Mouse (Mus musculus) CH12.LX (cell line): ENCODE measurements around the gene Ghr. TPM values are rescaled to one million over a fixed set of nuclear protein-coding genes. Genes with fewer than 3 reads are reported as not detected.

Experiments
- DNase-seq: peaks from one replicate; pipeline ENCODE4 v3.0.0-alpha.2; 2013; ENCODE audit errors: extremely low read depth
- H3K27ac ChIP-seq: 2 replicates; pipeline ENCODE4 v1.5.1; 2012; ENCODE audit warnings: low read depth, mild to moderate bottlenecking, control low read depth, moderate library complexity; ENCODE audit not compliant: insufficient read depth
- H3K27me3 ChIP-seq: replicated peaks from 2 replicates; pipeline ENCODE3; 2012; ENCODE audit warnings: inconsistent platforms
- H3K36me3 ChIP-seq, 2 experiments: replicated peaks in 1 of 2; 2 replicates each; pipeline versions ENCODE3 to v1.6.1; 2012; ENCODE audit warnings: inconsistent platforms in 1 of 2, low read length in 1 of 2, mild to moderate bottlenecking in 1 of 2, mixed read lengths in 1 of 2, moderate library complexity in 1 of 2; ENCODE audit not compliant: control insufficient read depth in 1 of 2, insufficient read depth in 1 of 2
- H3K4me1 ChIP-seq, 2 experiments: 2 replicates each; pipeline ENCODE4 v1.6.1; 2012; ENCODE audit warnings: inconsistent platforms in 1 of 2, moderate library complexity in 1 of 2; ENCODE audit not compliant: insufficient read depth in 2 of 2, control insufficient read depth in 1 of 2
- H3K4me2 ChIP-seq: 2 replicates; pipeline ENCODE4 v1.6.1; 2012; ENCODE audit warnings: low read depth, mild to moderate bottlenecking, control low read depth; ENCODE audit not compliant: poor library complexity, insufficient read depth, severe bottlenecking
- H3K4me3 ChIP-seq, 3 experiments: fragments of 150-350 bp in 1 of 3; sonication (generic) in 1 of 3; replicated peaks in 1 of 3; 2 replicates each; pipeline versions ENCODE3 to v1.5.1; 2011 to 2012; ENCODE audit warnings: low read depth in 2 of 3, low read length in 2 of 3, mild to moderate bottlenecking in 2 of 3, moderate library complexity in 2 of 3, control low read depth in 1 of 3, improper control_type of control experiment in 1 of 3, inconsistent platforms in 1 of 3, mixed read lengths in 1 of 3; ENCODE audit not compliant: poor library complexity in 1 of 3
- H3K79me2 ChIP-seq: replicated peaks from 2 replicates; pipeline ENCODE4 v1.6.1; 2012; ENCODE audit warnings: mild to moderate bottlenecking, moderate library complexity; ENCODE audit not compliant: control insufficient read depth, poor library complexity, insufficient read depth, severe bottlenecking; ENCODE audit errors: extremely low read depth
- H3K9ac ChIP-seq: 2 replicates; pipeline ENCODE4 v1.6.1; 2012; ENCODE audit warnings: low read depth, mild to moderate bottlenecking, control low read depth, moderate library complexity; ENCODE audit not compliant: insufficient read depth
- H3K9me3 ChIP-seq: replicated peaks from 2 replicates; pipeline ENCODE3; 2012; ENCODE audit warnings: low read length, inconsistent platforms, mixed read lengths
- BHLHE40 ChIP-seq: IDR thresholded peaks from 2 replicates; pipeline ENCODE4 v1.6.1; 2011; ENCODE audit warnings: mild to moderate bottlenecking, low read depth, low read length, improper control_type of control experiment
- CHD1 ChIP-seq: IDR thresholded peaks from 2 replicates; pipeline ENCODE4 v1.6.1; 2012; ENCODE audit warnings: low read depth, low read length, improper control_type of control experiment, inconsistent platforms
- CTCF ChIP-seq, 2 experiments: IDR thresholded peaks in 1 of 2; conservative IDR thresholded peaks in 1 of 2; 2 replicates each; pipeline ENCODE4 v1.5.1; 2011 to 2012; ENCODE audit warnings: low read depth in 2 of 2, low read length in 2 of 2, improper control_type of control experiment in 1 of 2, inconsistent platforms in 1 of 2, mild to moderate bottlenecking in 1 of 2, moderate library complexity in 1 of 2
- ELF1 ChIP-seq: IDR thresholded peaks from 2 replicates; pipeline ENCODE4 v1.6.1; 2014; ENCODE audit warnings: low read depth, mild to moderate bottlenecking, inconsistent platforms, low read length, improper control_type of control experiment
- EP300 ChIP-seq: IDR thresholded peaks from 2 replicates; pipeline ENCODE4 v1.6.1; 2011; ENCODE audit warnings: low read length, improper control_type of control experiment
- ETS1 ChIP-seq: conservative IDR thresholded peaks from 2 replicates; pipeline ENCODE4 v1.6.1; 2012; ENCODE audit warnings: low read depth, mild to moderate bottlenecking, inconsistent platforms, low read length, improper control_type of control experiment, moderate library complexity
- GABPA ChIP-seq: IDR thresholded peaks from 2 replicates; pipeline ENCODE4 v1.6.1; 2012; ENCODE audit warnings: low read depth, low read length, improper control_type of control experiment, inconsistent platforms; ENCODE audit not compliant: insufficient replicate concordance
- IRF4 ChIP-seq: IDR thresholded peaks from 2 replicates; pipeline ENCODE4 v1.6.1; 2014; ENCODE audit warnings: low read depth, mild to moderate bottlenecking, inconsistent platforms, low read length, improper control_type of control experiment
- JUND ChIP-seq: conservative IDR thresholded peaks from 2 replicates; pipeline ENCODE4 v1.6.1; 2011; ENCODE audit warnings: low read depth, low read length, improper control_type of control experiment
- MAX ChIP-seq: IDR thresholded peaks from 2 replicates; pipeline ENCODE4 v1.6.1; 2011; ENCODE audit warnings: low read length, improper control_type of control experiment
- MEF2A ChIP-seq: IDR thresholded peaks from 2 replicates; pipeline ENCODE4 v1.6.1; 2014; ENCODE audit warnings: low read depth, mild to moderate bottlenecking, inconsistent platforms, low read length, improper control_type of control experiment, borderline replicate concordance
- NELFE ChIP-seq: IDR thresholded peaks from 2 replicates; pipeline ENCODE4 v1.6.1; 2011; ENCODE audit warnings: low read depth, low read length, improper control_type of control experiment
- PAX5 ChIP-seq: IDR thresholded peaks from 2 replicates; pipeline ENCODE4 v1.6.1; 2012; ENCODE audit warnings: low read length, inconsistent platforms, mixed read lengths
- RCOR1 ChIP-seq: conservative IDR thresholded peaks from 2 replicates; pipeline ENCODE4 v1.6.1; 2012; ENCODE audit warnings: low read depth, mild to moderate bottlenecking, inconsistent platforms, low read length, improper control_type of control experiment
- UBTF ChIP-seq: IDR thresholded peaks from 2 replicates; pipeline ENCODE4 v1.6.1; 2012; ENCODE audit warnings: low read depth, mild to moderate bottlenecking, inconsistent platforms, low read length, improper control_type of control experiment, moderate library complexity
- ZC3H11A ChIP-seq: IDR thresholded peaks from 2 replicates; pipeline ENCODE4 v1.6.1; 2012; ENCODE audit warnings: low read depth, mild to moderate bottlenecking, inconsistent platforms, low read length, improper control_type of control experiment
- ZKSCAN1 ChIP-seq: IDR thresholded peaks from 2 replicates; pipeline ENCODE4 v1.6.1; 2012; ENCODE audit warnings: low read depth, inconsistent platforms, low read length, improper control_type of control experiment, borderline replicate concordance
- dilution Hi-C: fragments of 300-500 bp; cut with MboI; formaldehyde crosslinking; loops from 2 replicates; pipeline ENCODE4 v1.14.3; 2020; ENCODE audit warnings: low sequenced_read_pairs; ENCODE audit not compliant: extremely low pct_unique_long_range_greater_than_20kb, extremely low pct_ligation_motif_present
- in situ Hi-C: fragments of 300-500 bp; cut with MboI; formaldehyde crosslinking; loops from 3 replicates; pipeline ENCODE4 v1.14.3; 2019; ENCODE audit warnings: low sequenced_read_pairs, low pct_ligation_motif_present, low pct_unique_long_range_greater_than_20kb, mixed read lengths
- polyA plus RNA-seq: library from polyadenylated mRNA; unstranded; fragments of >175 nt; gene quantifications from 2 replicates; pipeline ENCODE4 v1.2.1, GENCODE M21; 2012; ENCODE audit warnings: low read depth; ENCODE audit not compliant: insufficient read length
- total RNA-seq, 2 experiments: library from RNA; depleted of rRNA; stranded (reverse); fragments of 300-350 nt in 1 of 2; fragments of >200 nt in 1 of 2; gene quantifications; 2 replicates each; pipeline ENCODE4 v1.2.3; 2012 to 2014

Gene Ghr
- total and polyA plus RNA-seq, 3 experiments, result 0.42 to 1.7 (median 0.89) TPM

DNA sequence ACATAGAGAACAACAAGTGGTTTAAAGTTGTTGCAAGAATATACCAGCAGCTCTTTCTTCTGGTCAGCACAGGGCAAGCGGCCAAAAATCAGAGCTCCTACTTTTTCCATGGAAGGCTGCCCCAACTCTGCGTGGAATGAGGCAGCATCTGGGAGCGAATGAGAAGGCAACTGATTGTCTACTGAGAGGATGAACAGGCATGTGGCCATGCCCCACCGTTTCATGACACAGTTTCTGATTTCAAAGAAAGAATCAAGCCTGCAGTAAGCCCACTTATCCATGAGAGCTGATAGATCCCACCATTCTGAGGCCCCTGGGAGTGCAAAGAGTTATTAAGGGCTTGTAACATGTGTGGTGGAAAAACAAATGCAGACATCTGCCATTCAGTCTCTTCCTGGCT lies 160.1 kb downstream of the Ghr start:
- H3K9ac ChIP-seq, result no peak overlapping the region
- no peaks in the 10 kb centered on the region for H3K27me3 ChIP-seq
- H3K9me3 ChIP-seq, result no peaks in the 10 kb centered on the region
- dilution Hi-C loops, result no loop called here
- peaks cover 0 to 24% of the 10 kb centered on the region in 2 experiments; a peak in 2 of 4 replicates for H3K4me1 ChIP-seq
- H3K4me3 ChIP-seq, result no peak overlapping the region
- no peak overlapping the region for H3K4me2 ChIP-seq
- no peaks in the 10 kb centered on the region for H3K79me2 ChIP-seq
- in situ Hi-C loops, result no loop called here
- TF ChIP-seq BHLHE40 (no peak), RCOR1 (no peak), UBTF (no peak), CHD1 (no peak), ELF1 (no peak), MEF2A (no peak), PAX5 (no peak), ZKSCAN1 (no peak), ETS1 (no peak), IRF4 (no peak), ZC3H11A (no peak), EP300 (no peak), CTCF (conservative IDR thresholded peaks at IDR 0.05 in 1 of 2, IDR thresholded peaks at IDR 0.05 in 1 of 2; ENCODE audit: low read depth in 2 of 2, low read length in 2 of 2) (no peak)
- H3K36me3 ChIP-seq, result no peaks in the 10 kb centered on the region
- H3K27ac ChIP-seq, result no peak overlapping the region
- no peak for DNase-seq

DNA sequence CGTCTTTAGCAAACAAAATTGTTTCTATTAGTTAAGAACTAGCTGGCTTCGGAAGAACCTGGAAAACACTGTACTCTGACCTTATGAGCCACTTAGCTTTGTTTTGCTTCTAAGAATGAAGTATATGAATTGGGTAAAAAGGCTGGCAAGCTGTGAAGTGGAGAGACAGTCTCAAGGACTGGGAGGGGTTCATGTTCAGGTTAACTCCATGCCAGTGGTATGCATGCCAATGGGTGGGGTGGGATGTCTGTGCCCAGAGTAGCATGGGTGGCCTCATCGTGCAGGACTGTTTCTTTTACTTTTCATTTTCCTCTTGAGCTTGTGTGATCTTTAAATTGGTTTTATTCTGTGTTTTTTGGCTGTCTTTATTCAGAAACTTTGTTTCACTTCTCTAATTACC lies 165.6 kb downstream of the Ghr start:
- DNase-seq, result no peak
- H3K4me2 ChIP-seq, result no peak overlapping the region
- no peaks in the 10 kb centered on the region for H3K79me2 ChIP-seq
- H3K9me3 ChIP-seq, result no peaks in the 10 kb centered on the region
- H3K27me3 ChIP-seq, result no peaks in the 10 kb centered on the region
- TF ChIP-seq GABPA (no peak), MAX (no peak), ZKSCAN1 (no peak), RCOR1 (no peak), NELFE (no peak), EP300 (no peak), JUND (no peak)
- H3K9ac ChIP-seq, result no peak overlapping the region
- H3K36me3 ChIP-seq, result no peaks in the 10 kb centered on the region
- no peak overlapping the region for H3K4me3 ChIP-seq
- no peak overlapping the region for H3K27ac ChIP-seq
- in situ Hi-C loops (no loop called here), dilution Hi-C loops (no loop called here)
- no peaks in the 10 kb centered on the region for H3K4me1 ChIP-seq
